Mouse (Mus musculus) intestine, embryonic 16.5 days (tissue): ENCODE data around the gene Mrtfa. TPM values are rescaled to one million over a fixed set of nuclear protein-coding genes. Genes with fewer than 3 reads are reported as not detected.
A peak's percentile ranks its signal among the peaks of the same experiment; 100 is the strongest.

Source experiments
- ATAC-seq: fragments of 200-750 bp; cut with Nextera tagmentation; 2 replicates; pipeline ENCODE4 v1.8.0; 2017; ENCODE audit warnings: moderate TSS enrichment, moderate library complexity
- H3K27ac ChIP-seq: fragments of 300-500 bp; sonication (generic); 2 replicates; pipeline ENCODE4 v1.5.1; 2014; ENCODE audit warnings: mild to moderate bottlenecking, low read length
- H3K27me3 ChIP-seq: fragments of 300-500 bp; sonication (generic); replicated peaks from 2 replicates; pipeline ENCODE4 v1.6.1; 2014; ENCODE audit warnings: low read length, control low read depth, mixed read lengths; ENCODE audit not compliant: control insufficient read depth, insufficient read depth
- H3K36me3 ChIP-seq: fragments of 300-500 bp; sonication (generic); 2 replicates; pipeline ENCODE4 v1.6.1; 2014; ENCODE audit warnings: low read length, control low read depth; ENCODE audit not compliant: control insufficient read depth, insufficient read depth
- H3K4me1 ChIP-seq: fragments of 300-500 bp; sonication (generic); 2 replicates; pipeline ENCODE4 v1.6.1; 2014; ENCODE audit warnings: low read length, control low read depth, mixed read lengths; ENCODE audit not compliant: control insufficient read depth, insufficient read depth
- H3K4me2 ChIP-seq: fragments of 300-500 bp; sonication (generic); 2 replicates; pipeline ENCODE4 v1.6.1; 2014; ENCODE audit warnings: low read depth, low read length, control low read depth
- H3K4me3 ChIP-seq: fragments of 300-500 bp; sonication (generic); 2 replicates; pipeline ENCODE4 v1.5.1; 2014; ENCODE audit warnings: mild to moderate bottlenecking, low read length
- H3K9ac ChIP-seq: fragments of 300-500 bp; sonication (generic); 2 replicates; pipeline ENCODE4 v1.6.1; 2014; ENCODE audit warnings: low read depth, low read length
- H3K9me3 ChIP-seq: fragments of 300-500 bp; sonication (generic); 2 replicates; pipeline ENCODE4 v1.6.1; 2016; ENCODE audit warnings: low read length, control low read depth; ENCODE audit not compliant: control insufficient read depth
- WGBS: fragments of 180-500 bp; shearing (Covaris S2); extraction: QIAGEN DNeasy Blood & Tissue Kit; methylation state at CpG from one replicate; pipeline ENCODE4 v1.1.7; 2014; 5-methylcytosine and 5-hydroxymethylcytosine counted together
- polyA plus RNA-seq: library from polyadenylated mRNA; unstranded; fragments of >200 nt; fragmentation: Nextera tagmentation; extraction: Ambion mirVana; gene quantifications from 2 replicates; pipeline ENCODE4 v1.2.1, GENCODE M21; 2015

Gene Mrtfa
- polyA plus RNA-seq, 1 experiment from 2014 or later: 13.7 TPM

DNA sequence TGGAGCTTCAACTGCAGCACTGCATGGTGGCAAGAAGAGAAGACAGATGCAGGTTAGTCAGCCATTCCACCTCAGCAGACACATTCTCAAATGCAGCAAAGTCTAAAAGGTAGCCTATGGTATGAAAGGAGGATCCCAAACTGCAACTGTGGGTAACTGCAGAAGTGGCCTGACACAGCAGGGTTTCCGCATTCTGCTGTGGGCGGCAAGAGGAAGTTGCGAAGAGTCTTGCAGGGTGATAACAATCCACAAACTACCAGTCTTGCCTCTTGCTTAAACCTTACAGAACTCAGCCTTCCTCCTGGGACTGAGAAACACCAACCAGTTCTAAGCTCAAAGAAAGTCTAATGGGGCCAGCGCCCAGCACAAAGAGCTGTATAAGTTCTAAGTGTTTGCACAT is 145.2 kb downstream of the Mrtfa start:
- Histone ChIP-seq H3K4me3 (no peak overlapping the region), H3K4me2 (no peak overlapping the region), H3K27me3 (no peaks in the 10 kb centered on the region), H3K9ac (no peak overlapping the region), H3K4me1 (peaks cover 17% of the 10 kb centered on the region), H3K9me3 (no peaks in the 10 kb centered on the region), H3K36me3 (0 out of 2 replicates have a peak, but pooled peaks cover 3% of the 10 kb centered on the region), H3K27ac (no peak overlapping the region)
- ATAC-seq: no peak
- WGBS: 87% methylated on average over 4 of the region's 4 CpGs

DNA sequence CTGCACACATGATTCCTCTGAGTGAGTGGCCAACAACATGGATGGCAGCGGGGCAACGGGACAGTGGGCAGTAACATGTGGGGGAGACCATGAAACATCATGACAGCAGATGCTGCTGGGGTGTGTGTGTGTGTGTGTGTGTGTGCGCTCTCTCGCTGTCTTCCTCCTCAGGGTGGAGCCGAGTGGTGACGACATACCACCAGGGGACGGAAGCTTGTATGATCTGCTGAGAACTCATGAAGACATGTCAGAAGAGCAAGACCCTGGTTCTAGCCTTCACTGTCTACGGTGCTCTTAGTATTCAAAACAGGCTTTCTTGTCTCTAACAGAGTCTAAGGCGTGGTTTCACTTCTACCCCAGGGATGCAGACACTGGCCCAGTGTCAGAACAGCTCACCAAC is 146.1 kb downstream of the Mrtfa start:
- ATAC-seq: no peak
- H3K9me3 ChIP-seq: no peaks in the 10 kb centered on the region
- no peak overlapping the region for H3K4me2 ChIP-seq
- H3K36me3 ChIP-seq: 0 out of 2 replicates have a peak, but pooled peaks cover 3% of the 10 kb centered on the region
- WGBS: 89% methylated on average over 9 of the region's 9 CpGs
- H3K27ac ChIP-seq: no peak overlapping the region
- no peak overlapping the region for H3K9ac ChIP-seq
- no peak overlapping the region for H3K4me3 ChIP-seq
- H3K4me1 ChIP-seq: peaks cover 17% of the 10 kb centered on the region
- no peaks in the 10 kb centered on the region for H3K27me3 ChIP-seq

DNA sequence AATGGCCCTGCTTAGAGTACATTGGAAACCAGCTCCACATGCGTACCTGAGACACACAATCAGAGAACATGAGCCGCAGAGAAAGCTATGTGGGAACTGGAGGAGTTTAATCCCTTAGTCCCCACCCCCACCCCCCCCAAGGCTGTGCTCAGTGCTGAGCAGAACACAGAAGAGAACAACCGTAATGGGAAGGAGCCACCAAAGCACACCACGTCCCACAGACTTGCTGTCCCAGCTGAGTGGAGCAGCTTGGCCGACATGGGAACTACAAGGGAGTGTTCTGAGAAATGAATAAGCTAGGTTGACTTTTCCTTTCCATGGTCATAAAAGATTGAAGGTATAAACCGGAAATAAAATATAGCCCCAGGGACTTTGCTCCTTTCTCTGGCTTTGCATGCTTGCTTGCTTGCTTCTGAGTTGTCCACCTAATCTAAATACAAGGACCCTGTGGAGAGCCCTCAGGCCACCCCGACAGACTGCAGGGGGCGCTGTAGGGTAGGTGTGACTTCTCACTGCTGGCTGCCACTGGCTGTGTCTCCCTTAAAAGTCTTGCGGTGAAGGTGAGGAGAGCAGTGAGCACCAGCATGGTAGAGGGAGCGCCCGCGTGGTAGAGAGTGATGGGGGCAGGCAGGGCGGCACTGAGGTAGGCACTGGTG is 148.2 kb downstream of the Mrtfa start:
- Histone ChIP-seq H3K9me3 (no peaks in the 10 kb centered on the region), H3K4me1 (peaks cover 17% of the 10 kb centered on the region), H3K36me3 (0 out of 2 replicates have a peak, but pooled peaks cover 3% of the 10 kb centered on the region), H3K4me2 (no peak overlapping the region), H3K27me3 (no peaks in the 10 kb centered on the region), H3K27ac (no peak overlapping the region), H3K4me3 (no peak overlapping the region), H3K9ac (no peak overlapping the region)
- peak; percentile 44 for ATAC-seq
- WGBS: 56% methylated on average over 13 of the region's 13 CpGs

DNA sequence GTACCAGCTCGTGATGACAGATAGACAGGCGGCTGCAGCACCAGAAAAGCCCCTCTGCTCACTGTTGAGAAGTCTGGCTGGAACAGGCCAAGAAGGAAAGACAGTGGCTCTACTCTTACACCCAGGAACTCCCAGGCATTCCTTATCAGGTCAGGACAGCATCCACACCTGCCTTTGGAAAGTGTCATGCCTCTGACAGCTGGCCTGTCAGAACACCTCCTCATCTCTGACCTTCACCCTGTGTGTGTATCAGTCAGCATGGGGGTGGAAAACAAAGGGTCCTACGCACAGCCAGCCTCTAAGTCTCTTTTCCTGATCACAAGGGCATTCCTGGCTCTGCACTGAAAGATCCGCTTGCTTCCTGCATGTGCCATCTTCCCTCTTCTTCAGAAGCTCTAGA is 148.8 kb downstream of the Mrtfa start:
- H3K9me3 ChIP-seq: no peaks in the 10 kb centered on the region
- WGBS: 71% methylated on average over 4 of the region's 4 CpGs

DNA sequence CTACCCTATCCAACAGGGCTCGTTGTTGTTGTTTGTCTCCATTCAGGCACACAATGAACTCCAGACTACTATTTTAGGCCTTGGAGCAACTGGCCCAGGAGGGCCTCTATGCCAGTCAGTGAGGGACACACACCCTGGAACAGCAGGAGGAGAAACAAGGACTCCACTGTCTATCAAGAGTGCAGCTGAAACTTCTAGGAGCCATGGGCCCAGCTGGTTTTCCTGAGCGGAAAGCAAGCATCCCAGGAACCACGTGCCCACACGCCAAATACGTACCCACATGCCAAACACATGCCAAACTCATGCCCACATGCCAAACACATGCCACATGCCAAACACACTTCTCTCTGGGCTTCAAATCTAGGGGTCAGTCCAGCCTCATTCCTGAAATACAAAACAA is 152.1 kb downstream of the Mrtfa start:
- Histone ChIP-seq H3K36me3 (no peaks in the 10 kb centered on the region), H3K27ac (no peak overlapping the region), H3K4me2 (no peak overlapping the region), H3K4me3 (no peak overlapping the region), H3K9me3 (no peaks in the 10 kb centered on the region), H3K4me1 (peaks cover 41% of the 10 kb centered on the region), H3K27me3 (no peaks in the 10 kb centered on the region), H3K9ac (no peak overlapping the region)
- 84% methylated on average over 5 of the region's 5 CpGs for WGBS
- no peak for ATAC-seq

More for the DNA sequence above, 148.8 kb downstream of the Mrtfa start:
- H3K27ac ChIP-seq: no peak overlapping the region
- 0 out of 2 replicates have a peak, but pooled peaks cover 3% of the 10 kb centered on the region for H3K36me3 ChIP-seq
- no peak overlapping the region for H3K4me2 ChIP-seq
- H3K9ac ChIP-seq: no peak overlapping the region
- H3K4me1 ChIP-seq: peaks cover 17% of the 10 kb centered on the region
- peak; percentile 53; the same call in 1 of the 2 replicates for ATAC-seq
- H3K4me3 ChIP-seq: no peak overlapping the region
- H3K27me3 ChIP-seq: no peaks in the 10 kb centered on the region

DNA sequence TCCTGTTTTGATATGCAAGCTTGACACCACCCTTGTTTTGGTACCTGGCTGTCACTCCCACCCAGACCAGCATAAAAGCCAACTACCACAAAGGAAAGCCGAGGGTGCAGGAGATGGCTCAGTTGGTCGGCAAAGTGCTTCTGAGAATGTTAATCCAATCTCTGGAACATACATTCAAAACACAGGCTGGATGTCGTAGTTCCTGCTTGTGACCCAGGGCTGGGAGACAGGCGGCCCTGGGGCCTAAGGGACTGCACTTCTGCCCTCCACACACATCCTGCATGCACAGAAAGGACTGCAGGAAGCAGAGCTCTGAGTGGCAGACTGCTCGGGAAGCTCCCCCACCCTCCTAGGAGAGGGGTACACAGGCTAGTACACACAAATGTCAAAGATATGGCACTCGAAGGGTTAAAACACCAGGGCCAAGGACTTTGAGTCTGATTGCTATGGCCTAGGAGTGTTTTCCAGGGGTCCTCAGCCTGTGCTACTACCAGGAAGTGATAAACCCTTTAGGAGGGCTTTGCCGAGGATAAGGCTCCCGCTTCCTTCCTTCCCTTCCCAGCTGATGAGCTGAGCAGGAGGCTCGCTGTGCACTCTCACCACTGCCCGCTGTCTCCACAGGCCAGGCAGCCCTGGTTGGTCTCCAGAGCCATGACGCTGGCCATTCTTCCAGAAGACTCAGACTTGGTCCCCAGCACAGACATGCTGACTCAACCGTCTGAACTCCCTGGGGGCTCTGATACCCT is 155.0 kb downstream of the Mrtfa start:
- Histone ChIP-seq H3K4me3 (no peak overlapping the region), H3K9ac (no peak overlapping the region), H3K4me2 (no peak overlapping the region), H3K27ac (0 out of 2 replicates have a peak overlapping the region, but pooled peaks have one; percentile 21), H3K9me3 (no peaks in the 10 kb centered on the region), H3K4me1 (peaks cover 38% of the 10 kb centered on the region), H3K27me3 (no peaks in the 10 kb centered on the region), H3K36me3 (no peaks in the 10 kb centered on the region)
- ATAC-seq: no peak
- 61% methylated on average over 12 of the region's 12 CpGs for WGBS

DNA sequence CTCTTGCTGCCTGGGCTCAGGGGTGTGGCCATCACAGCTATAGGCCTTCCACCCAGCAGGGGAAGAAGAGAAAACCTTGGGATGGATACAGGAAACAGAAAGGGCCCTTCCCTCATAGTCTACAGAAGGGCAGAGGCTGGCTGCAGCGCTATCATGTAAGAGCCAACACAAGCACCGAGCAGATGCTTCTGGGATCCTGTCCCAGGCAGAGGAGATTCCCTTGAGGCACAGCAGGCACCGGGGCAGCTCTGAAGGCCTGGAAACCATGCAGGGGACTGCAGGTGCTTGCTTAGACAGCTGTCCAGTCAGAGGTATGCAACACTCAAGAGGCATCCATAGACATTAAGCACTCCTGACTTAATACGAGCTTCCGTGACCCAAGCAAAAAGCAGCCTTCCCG is 156.4 kb downstream of the Mrtfa start:
- Histone ChIP-seq H3K4me2 (no peak overlapping the region), H3K9me3 (no peaks in the 10 kb centered on the region), H3K4me1 (peaks cover 38% of the 10 kb centered on the region), H3K27ac (0 out of 2 replicates have a peak overlapping the region, but pooled peaks have one; percentile 12), H3K27me3 (no peaks in the 10 kb centered on the region), H3K36me3 (no peaks in the 10 kb centered on the region), H3K4me3 (no peak overlapping the region), H3K9ac (0 out of 2 replicates have a peak overlapping the region, but pooled peaks have one; percentile 39)
- no peak for ATAC-seq
- WGBS: 57% methylated on average over 6 of the region's 6 CpGs

DNA sequence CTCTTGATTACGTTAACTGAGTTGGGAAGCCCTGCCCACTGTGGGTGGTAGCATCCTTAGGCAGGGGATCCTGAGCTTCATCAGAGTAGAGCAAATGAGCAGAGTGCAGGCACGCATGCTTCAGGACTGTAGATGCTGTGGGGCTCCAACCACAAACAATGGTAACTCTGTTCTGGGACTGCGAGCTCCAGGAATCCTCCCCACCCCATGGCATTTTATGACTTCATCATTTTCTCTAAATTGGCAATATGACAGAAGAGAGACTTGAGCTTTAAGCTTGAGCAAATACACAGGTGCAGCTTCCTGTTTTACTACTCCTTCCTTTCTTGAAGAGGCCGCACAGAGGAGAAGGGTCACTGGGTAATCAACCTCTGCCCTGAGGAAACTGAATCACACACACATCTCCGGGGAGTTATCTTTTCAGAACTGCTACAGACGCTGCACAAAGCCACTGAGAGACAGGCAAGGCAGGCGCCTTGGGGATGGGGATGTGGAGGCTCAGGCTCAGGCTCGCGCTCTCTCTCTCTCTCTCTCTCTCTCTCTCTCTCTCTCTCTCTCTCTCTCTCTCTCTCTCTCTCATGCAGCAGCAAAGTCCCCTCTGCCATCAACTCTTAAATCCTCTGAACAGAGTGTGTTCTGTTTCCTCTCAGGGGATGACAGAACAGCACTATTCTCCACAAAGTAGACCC is 157.5 kb downstream of the Mrtfa start:
- ATAC-seq: peak; percentile 89
- 26% methylated on average over 9 of the region's 9 CpGs for WGBS
- no peak overlapping the region for H3K9ac ChIP-seq

DNA sequence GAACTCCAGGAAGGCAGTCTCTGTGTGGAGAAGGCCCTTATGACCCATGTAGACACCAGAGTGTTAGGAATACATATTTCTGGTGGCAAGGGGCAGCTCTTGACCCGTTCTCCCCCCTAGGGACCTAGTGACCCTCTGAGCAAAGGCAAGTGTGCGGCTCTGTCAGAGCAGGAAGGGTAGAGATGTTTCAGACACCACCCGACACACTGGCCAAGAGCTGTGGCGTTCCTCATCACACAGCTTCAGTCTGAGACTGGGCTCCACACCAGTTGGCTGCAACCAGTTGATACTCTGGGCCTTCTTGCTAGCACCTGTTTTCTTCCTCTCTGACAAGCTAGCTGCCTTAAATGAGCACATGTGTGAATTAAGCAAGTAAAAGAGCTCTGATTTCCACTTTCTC is 158.9 kb downstream of the Mrtfa start:
- Histone ChIP-seq H3K27ac (no peak overlapping the region), H3K9ac (no peak overlapping the region)

More for the DNA sequence above, 157.5 kb downstream of the Mrtfa start:
- H3K27me3 ChIP-seq: no peaks in the 10 kb centered on the region
- no peaks in the 10 kb centered on the region for H3K9me3 ChIP-seq
- H3K4me2 ChIP-seq: no peak overlapping the region
- H3K27ac ChIP-seq: 0 out of 2 replicates have a peak overlapping the region, but pooled peaks have one; percentile 22
- H3K4me3 ChIP-seq: no peak overlapping the region
- H3K36me3 ChIP-seq: no peaks in the 10 kb centered on the region
- H3K4me1 ChIP-seq: peaks cover 38% of the 10 kb centered on the region

More for the DNA sequence above, 158.9 kb downstream of the Mrtfa start:
- H3K36me3 ChIP-seq: no peaks in the 10 kb centered on the region
- H3K4me3 ChIP-seq: no peak overlapping the region
- WGBS: 87% methylated on average over 4 of the region's 4 CpGs
- peaks cover 42% of the 10 kb centered on the region for H3K4me1 ChIP-seq
- H3K4me2 ChIP-seq: no peak overlapping the region
- no peak for ATAC-seq
- no peaks in the 10 kb centered on the region for H3K9me3 ChIP-seq
- H3K27me3 ChIP-seq: no peaks in the 10 kb centered on the region
